Mouse (Mus musculus) olfactory bulb, adult 2 months (tissue): Measurements from ENCODE around the gene Klrg1.

Experiments used
- CTCF ChIP-seq: fragments of 200-500 bp; IDR thresholded peaks from 2 replicates; pipeline ENCODE4 v1.5.1; 2012; ENCODE audit warnings: low read depth, mild to moderate bottlenecking, low read length, moderate library complexity; ENCODE audit not compliant: insufficient read depth
- POLR2A ChIP-seq: fragments of 200-500 bp; IDR thresholded peaks from 2 replicates; pipeline ENCODE4 v1.6.1; 2012; ENCODE audit warnings: mild to moderate bottlenecking, low read depth, low read length, moderate library complexity; ENCODE audit not compliant: insufficient read depth

DNA sequence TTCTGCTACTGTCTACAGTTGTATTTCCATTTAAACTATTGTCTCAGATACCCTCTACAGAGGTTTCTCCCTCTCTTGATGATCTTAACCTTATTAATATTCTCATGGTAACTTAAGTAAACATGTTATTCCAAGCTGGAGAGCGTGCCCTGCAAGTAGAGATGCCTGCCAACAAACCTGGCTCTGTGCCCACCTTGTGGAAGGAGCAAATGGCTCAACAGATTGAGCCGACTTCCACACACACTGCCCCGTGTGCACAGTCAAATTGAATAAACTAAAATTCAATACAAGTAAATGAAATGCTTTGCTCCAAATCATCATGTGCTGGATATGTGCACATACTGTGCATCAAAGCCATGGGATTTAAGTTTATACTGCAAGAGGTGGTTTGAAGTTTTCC lies 14.1 kb downstream of the Klrg1 start:
- TF ChIP-seq CTCF (no peak), POLR2A (no peak)
